Mouse (Mus musculus): ENCODE measurements around the gene Cyp27b1.

DNA sequence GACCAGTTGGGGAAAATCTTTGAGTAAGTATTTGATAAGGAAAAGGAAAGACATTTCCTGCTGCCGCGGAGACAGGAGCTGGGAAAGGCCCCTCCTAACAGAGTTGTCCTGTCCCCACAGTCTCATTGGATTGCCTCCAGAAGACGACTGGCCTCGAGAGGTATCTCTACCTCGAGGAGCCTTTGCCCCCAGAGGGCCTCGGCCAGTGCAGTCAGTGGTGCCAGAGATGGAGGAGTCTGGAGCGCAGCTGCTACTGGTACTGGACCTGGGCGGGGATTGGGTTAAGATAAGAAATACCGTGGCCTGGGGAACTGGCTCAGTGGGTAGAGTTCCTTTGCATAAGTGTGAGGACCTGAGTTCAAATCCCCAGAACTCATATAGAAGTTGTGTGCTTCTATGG lies 17.9 kb downstream of the Cyp27b1 start:
- TF ChIP-seq POLR2A (IDR thresholded peaks at IDR 0.05; ENCODE audit: borderline replicate concordance, extremely low read depth, insufficient read depth, insufficient read length, poor library complexity, severe bottlenecking) (no peak), CTCF (IDR thresholded peaks at IDR 0.05; ENCODE audit: borderline replicate concordance, extremely low read depth, insufficient read depth, insufficient read length) (no peak)

Data from brain, embryonic 14.5 days (tissue).